Mouse (Mus musculus) C2C12 (cell line): ENCODE results near the gene Mvp. TPM values are rescaled to one million over a fixed set of nuclear protein-coding genes. Genes with fewer than 3 reads are reported as not detected.

Experiments used
- H3K27me3 ChIP-seq: one replicate; pipeline ENCODE4 v1.6.1; 2011; ENCODE audit not compliant: control insufficient read depth, insufficient read depth, insufficient read length
- H3K36me3 ChIP-seq: one replicate; pipeline ENCODE4 v1.6.1; 2011; ENCODE audit not compliant: control insufficient read depth, insufficient read depth
- H3K4me3 ChIP-seq: one replicate; pipeline ENCODE4 v1.5.1; 2011; ENCODE audit warnings: mild to moderate bottlenecking, control low read depth; ENCODE audit not compliant: poor library complexity, insufficient read depth, severe bottlenecking
- H3K79me2 ChIP-seq: one replicate; pipeline ENCODE4 v1.6.1; 2011; ENCODE audit not compliant: control insufficient read depth, insufficient read depth
- H3K79me3 ChIP-seq: one replicate; pipeline ENCODE4 v1.6.1; 2011; ENCODE audit warnings: low read depth, control low read depth
- H3ac ChIP-seq: one replicate; pipeline ENCODE3; 2011; ENCODE audit warnings: low read depth; ENCODE audit not compliant: control insufficient read depth, insufficient read length
- CEBPB ChIP-seq: IDR thresholded peaks from one replicate; pipeline ENCODE4 v1.6.1; 2011; ENCODE audit warnings: low read depth, mild to moderate bottlenecking, control low read depth, moderate library complexity
- CTCF ChIP-seq: IDR thresholded peaks from one replicate; pipeline ENCODE4 v1.5.1; 2011; ENCODE audit not compliant: control insufficient read depth, insufficient read depth, insufficient read length
- FOSL1 ChIP-seq: IDR thresholded peaks from one replicate; pipeline ENCODE4 v1.8.0; 2011; ENCODE audit warnings: mild to moderate bottlenecking, low read length; ENCODE audit not compliant: poor library complexity, insufficient read depth, severe bottlenecking
- MAX ChIP-seq: IDR thresholded peaks from one replicate; pipeline ENCODE4 v1.6.1; 2011; ENCODE audit warnings: mild to moderate bottlenecking, control low read depth
- MYOD1 ChIP-seq: IDR thresholded peaks from one replicate; pipeline ENCODE4 v1.6.1; 2011; ENCODE audit warnings: low read depth; ENCODE audit not compliant: control insufficient read depth, insufficient read length
- MYOG ChIP-seq: IDR thresholded peaks from one replicate; pipeline ENCODE4 v1.6.1; 2011; ENCODE audit not compliant: control insufficient read depth, insufficient read length; ENCODE audit errors: extremely low read depth
- USF1 ChIP-seq: IDR thresholded peaks from one replicate; pipeline ENCODE4 v1.6.1; 2011; ENCODE audit warnings: low read depth, mild to moderate bottlenecking, control low read depth, moderate library complexity
- polyA plus RNA-seq: library from polyadenylated mRNA; unstranded; fragments of >200 nt; fragmentation: generic; extraction: Trizol; gene quantifications from one replicate; pipeline ENCODE4 v1.2.1, GENCODE M21; 2012; ENCODE audit warnings: missing spikeins

The Mvp gene
- polyA plus RNA-seq, 1 experiment: 32.7 TPM

DNA sequence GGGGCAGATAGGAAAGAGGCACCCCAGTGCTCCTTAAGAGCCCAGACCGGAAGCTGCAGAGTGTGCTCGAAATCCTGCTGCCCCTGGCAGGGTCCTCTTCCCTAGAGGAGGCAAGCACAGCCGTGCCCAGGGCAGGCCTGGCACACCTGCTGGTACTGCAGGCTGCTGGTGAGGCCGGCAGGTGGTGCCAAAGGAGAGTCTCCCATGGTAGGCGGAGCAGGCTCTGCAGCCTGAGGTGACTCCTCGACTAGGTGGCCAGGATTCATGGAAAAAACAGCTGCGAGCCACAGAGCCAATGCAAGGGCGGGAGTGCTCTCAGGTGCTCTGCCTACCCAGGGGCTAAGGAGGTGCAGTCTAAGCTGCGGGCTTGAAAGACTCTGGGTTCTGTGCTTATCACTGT is 28.1 kb downstream of the Mvp start:
- H3ac ChIP-seq: no peak overlapping the region
- H3K4me3 ChIP-seq: no peak overlapping the region
- peak; percentile 43 for TF ChIP-seq CTCF
- TF ChIP-seq MYOD1: no peak
- H3K79me3 ChIP-seq: no peaks in the 10 kb centered on the region
- H3K27me3 ChIP-seq: no peaks in the 10 kb centered on the region
- H3K79me2 ChIP-seq: no peaks in the 10 kb centered on the region
- H3K36me3 ChIP-seq: peaks cover 6% of the 10 kb centered on the region

DNA sequence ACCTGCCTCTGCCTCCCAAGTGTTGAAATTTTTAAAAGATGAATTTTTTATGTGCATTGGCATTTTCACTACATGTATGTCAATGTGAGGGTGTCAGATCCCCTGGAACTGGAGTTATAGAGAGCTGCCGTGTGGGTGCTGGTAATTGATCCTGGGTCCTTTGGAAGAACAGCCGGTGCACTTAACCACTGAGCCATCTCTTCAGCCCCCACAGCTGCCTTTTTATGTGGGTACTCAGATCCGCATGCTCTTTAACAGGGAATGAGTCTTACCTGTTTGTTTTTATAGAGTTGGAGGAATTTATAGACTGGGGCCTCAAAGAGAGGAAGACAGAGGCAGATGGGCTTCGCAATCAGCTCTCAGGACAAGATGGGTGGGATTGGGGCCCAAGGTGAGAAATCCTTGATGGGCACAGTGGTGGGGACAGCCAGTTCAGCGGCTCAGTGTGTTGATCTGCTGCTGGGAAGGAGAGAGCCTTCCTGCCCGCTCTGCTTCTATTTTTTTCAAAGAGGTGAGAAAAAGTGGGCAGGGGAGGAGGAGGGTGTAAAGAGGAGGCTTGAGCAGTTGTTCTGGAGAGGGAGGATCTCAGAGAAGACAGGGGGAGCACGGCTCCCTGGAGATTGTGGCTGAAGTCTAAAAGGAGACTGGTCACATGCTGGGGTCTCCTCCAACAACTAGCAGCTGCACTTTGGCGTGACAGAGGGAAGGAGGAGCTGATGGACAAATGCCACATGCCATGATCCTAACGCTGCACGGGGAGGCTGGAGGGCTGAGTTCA is 29.6 kb downstream of the Mvp start:
- no peak for TF ChIP-seq MYOD1
- H3K36me3 ChIP-seq: peaks cover 8% of the 10 kb centered on the region
- H3K27me3 ChIP-seq: no peaks in the 10 kb centered on the region
- no peak overlapping the region for H3K4me3 ChIP-seq
- no peaks in the 10 kb centered on the region for H3K79me2 ChIP-seq
- no peaks in the 10 kb centered on the region for H3K79me3 ChIP-seq
- no peak overlapping the region for H3ac ChIP-seq

- Histone ChIP-seq H3K36me3 (peaks cover 24% of the 10 kb centered on the region), H3K4me3 (no peak overlapping the region), H3K79me2 (peaks cover 9% of the 10 kb centered on the region), H3K27me3 (no peaks in the 10 kb centered on the region), H3K79me3 (no peaks in the 10 kb centered on the region), H3ac (no peak overlapping the region)
- no peak for TF ChIP-seq MAX
- no peak for TF ChIP-seq CEBPB
- TF ChIP-seq MYOD1: no peak
- TF ChIP-seq MYOG: no peak
- no peak for TF ChIP-seq USF1
- TF ChIP-seq CTCF: no peak
- no peak for TF ChIP-seq FOSL1
These were observed 31.3 kb downstream of the Mvp start for GRCm38 (mm10) chr7:126983113-126983512.

- Histone ChIP-seq H3ac (no peak overlapping the region), H3K36me3 (peaks cover 27% of the 10 kb centered on the region), H3K4me3 (no peak overlapping the region), H3K79me2 (peaks cover 20% of the 10 kb centered on the region), H3K79me3 (peaks cover 3% of the 10 kb centered on the region), H3K27me3 (no peaks in the 10 kb centered on the region)
- TF ChIP-seq USF1 (no peak), MYOG (no peak), FOSL1 (no peak), MAX (no peak), MYOD1 (no peak), CTCF (no peak), CEBPB (no peak)
These were observed 32.4 kb downstream of the Mvp start for GRCm38 (mm10) chr7:126982054-126982453.

DNA sequence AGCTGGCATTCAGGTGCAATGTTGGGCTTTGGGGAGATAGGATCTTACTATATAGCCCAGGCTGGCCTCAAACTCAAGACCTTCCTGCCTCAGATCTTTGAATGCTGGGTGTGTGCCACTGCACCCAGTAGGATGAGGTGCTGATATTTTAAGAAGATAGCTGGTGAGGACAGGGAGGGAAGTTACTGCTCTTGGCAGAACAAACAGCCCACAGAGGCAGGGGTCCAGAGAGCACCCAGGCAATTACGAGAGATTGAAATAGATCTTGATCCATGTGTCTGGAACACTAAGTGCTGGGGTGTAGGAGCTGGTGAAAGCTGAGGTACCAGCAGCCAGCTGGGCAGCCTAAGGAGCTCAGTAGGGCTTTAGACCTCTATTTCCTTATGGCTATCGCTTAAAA is 32.8 kb downstream of the Mvp start:
- Histone ChIP-seq H3K79me3 (peaks cover 4% of the 10 kb centered on the region), H3K79me2 (peaks cover 24% of the 10 kb centered on the region), H3ac (no peak overlapping the region), H3K4me3 (no peak overlapping the region), H3K27me3 (no peaks in the 10 kb centered on the region), H3K36me3 (peaks cover 22% of the 10 kb centered on the region)
- TF ChIP-seq USF1 (no peak), MAX (no peak), CTCF (no peak), MYOG (no peak), MYOD1 (no peak), FOSL1 (no peak), CEBPB (no peak)

- peaks cover 28% of the 10 kb centered on the region for H3K79me2 ChIP-seq
- H3K36me3 ChIP-seq: peaks cover 21% of the 10 kb centered on the region
- peaks cover 6% of the 10 kb centered on the region for H3K79me3 ChIP-seq
- no peak overlapping the region for H3ac ChIP-seq
- H3K27me3 ChIP-seq: no peaks in the 10 kb centered on the region
- H3K4me3 ChIP-seq: no peak overlapping the region
- TF ChIP-seq MAX (no peak), MYOG (no peak), CEBPB (no peak), USF1 (no peak), MYOD1 (no peak), FOSL1 (no peak), CTCF (no peak)
These were observed 35.6 kb downstream of the Mvp start for GRCm38 (mm10) chr7:126978841-126979240.
